Mouse (Mus musculus): Measurements from ENCODE around the gene Ganc.

DNA sequence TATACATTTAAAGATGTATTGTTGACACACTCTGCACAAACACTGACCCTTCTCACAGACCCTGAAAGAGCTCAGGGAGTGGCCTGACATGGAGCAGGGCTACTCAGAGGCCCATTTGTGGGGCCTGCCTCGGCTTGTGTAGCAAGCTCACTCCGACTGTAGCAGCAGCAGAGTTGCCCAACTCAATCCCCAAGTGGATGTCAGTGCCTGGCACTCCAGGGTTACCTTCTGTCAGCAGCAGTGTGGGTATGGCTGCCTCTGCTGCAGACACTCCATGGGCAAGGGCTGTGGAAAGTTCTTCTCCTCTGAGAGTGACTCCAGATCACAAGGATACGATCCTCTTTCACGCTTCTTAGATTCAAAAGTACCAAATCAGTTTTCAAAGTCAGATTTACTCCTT lies 56.5 kb downstream of the Ganc start:
- no peak for TF ChIP-seq CTCF (IDR thresholded peaks at IDR 0.05; ENCODE audit: low read depth, low read length)
- no peak for TF ChIP-seq POLR2A (IDR thresholded peaks at IDR 0.05; ENCODE audit: borderline replicate concordance, low read depth, low read length)

Data from bone marrow macrophage, adult 2 months (primary cell).